In genomic region chr13:111808387-111808636, GRCm38 (mm10) we compare ENCODE assay signal across 8 mouse cellular contexts. TPM values are rescaled to one million over a fixed set of nuclear protein-coding genes. Genes with fewer than 3 reads are reported as not detected.
DNase-seq lines count a peak whose midpoint lies in the region; ATAC-seq and TF ChIP-seq lines count a peak whose summit lies in the region.

No protein-coding gene starts in this region.

- no peak for TF ChIP-seq CTCF in layer of hippocampus, adult 2 months (conservative IDR thresholded peaks at IDR 0.05)
- TF ChIP-seq CTCF in midbrain, postnatal 0 days (IDR thresholded peaks at IDR 0.05) = no peak

- no peaks in the 10 kb centered on the region for H3K36me3 ChIP-seq in embryonic facial prominence, embryonic 11.5 days (replicated peaks; ENCODE audit: control insufficient read depth, insufficient read depth, low read depth, low read length)
- H3K36me3 ChIP-seq in hindbrain, embryonic 16.5 days (ENCODE audit: control insufficient read depth, insufficient read depth, low read length) = no peaks in the 10 kb centered on the region
- no peaks in the 10 kb centered on the region for H3K36me3 ChIP-seq in midbrain, postnatal 0 days (ENCODE audit: insufficient read depth, low read length)

- H3K4me3 ChIP-seq in layer of hippocampus, adult 2 months = peak overlapping the region; percentile 77
- peak overlapping the region; percentile 93 for H3K4me3 ChIP-seq in embryonic facial prominence, embryonic 11.5 days (ENCODE audit: low read depth, low read length)
- peak overlapping the region; percentile 96 for H3K4me3 ChIP-seq in hindbrain, embryonic 16.5 days (ENCODE audit: low read length)
- H3K4me3 ChIP-seq in midbrain, postnatal 0 days (ENCODE audit: low read depth, low read length) = peak overlapping the region; percentile 96

- H3K4me1 ChIP-seq in embryonic facial prominence, embryonic 11.5 days (ENCODE audit: control insufficient read depth, insufficient read depth, low read length) = no peaks in the 10 kb centered on the region; the same call in 1 of the 2 replicates
- peaks cover 26% of the 10 kb centered on the region for H3K4me1 ChIP-seq in hindbrain, embryonic 16.5 days (ENCODE audit: control insufficient read depth, insufficient read depth, low read depth, low read length)
- peaks cover 3% of the 10 kb centered on the region; the same call in 1 of the 2 replicates for H3K4me1 ChIP-seq in midbrain, postnatal 0 days (ENCODE audit: insufficient read depth, low read length)

- peak overlapping the region; percentile 93 for H3K4me2 ChIP-seq in embryonic facial prominence, embryonic 11.5 days (ENCODE audit: low read depth, low read length)
- H3K4me2 ChIP-seq in hindbrain, embryonic 16.5 days (ENCODE audit: low read length) = peak overlapping the region; percentile 67
- peak overlapping the region; percentile 89 for H3K4me2 ChIP-seq in midbrain, postnatal 0 days (ENCODE audit: low read depth, low read length, poor library complexity, severe bottlenecking)

- no peaks in the 10 kb centered on the region for H3K27me3 ChIP-seq in embryonic facial prominence, embryonic 11.5 days (ENCODE audit: control insufficient read depth, insufficient read depth, low read length)
- H3K27me3 ChIP-seq in hindbrain, embryonic 16.5 days (replicated peaks; ENCODE audit: control insufficient read depth, insufficient read depth, low read length) = no peaks in the 10 kb centered on the region
- H3K27me3 ChIP-seq in midbrain, postnatal 0 days (ENCODE audit: insufficient read depth, low read length) = no peaks in the 10 kb centered on the region

- peak overlapping the region; percentile 94 for H3K9ac ChIP-seq in embryonic facial prominence, embryonic 11.5 days (replicated peaks; ENCODE audit: low read length)
- peak overlapping the region; percentile 94 for H3K9ac ChIP-seq in hindbrain, embryonic 16.5 days (ENCODE audit: low read depth, low read length)
- peak overlapping the region; percentile 87 for H3K9ac ChIP-seq in midbrain, postnatal 0 days (replicated peaks; ENCODE audit: low read length, poor library complexity, severe bottlenecking)

- no peak for DNase-seq in layer of hippocampus, adult 2 months (ENCODE audit: low spot score in 2 of 2)
- no peak for DNase-seq in layer of hippocampus, adult 11-12 months (ENCODE audit: low spot score)
- DNase-seq in embryonic facial prominence, embryonic 11.5 days (ENCODE audit: low spot score) = no peak
- DNase-seq in midbrain, postnatal 0 days (ENCODE audit: low spot score) = no peak
- no peak for DNase-seq in left cerebral cortex, adult 8-10 months (ENCODE audit: low spot score in 2 of 2)
- DNase-seq in urinary bladder, postnatal 36 days (ENCODE audit: low spot score in 2 of 2) = no peak
- DNase-seq in lung, adult 18-20 months = no peak

- 1% methylated on average over 16 of the region's 38 CpGs for WGBS in embryonic facial prominence, embryonic 11.5 days
- 0% methylated on average over 30 of the region's 38 CpGs for WGBS in hindbrain, embryonic 16.5 days
- WGBS in midbrain, postnatal 0 days = no CpG with 5 or more reads among the region's 38 CpGs

- ATAC-seq in embryonic facial prominence, embryonic 11.5 days (replicated peaks; ENCODE audit: insufficient number of reproducible peaks, low FRiP score, low TSS enrichment, low read depth) = peak; percentile 66
- ATAC-seq in hindbrain, embryonic 16.5 days = peak; percentile 63
- peak; percentile 59 for ATAC-seq in midbrain, postnatal 0 days (ENCODE audit: low FRiP score)

- H3K27ac ChIP-seq in layer of hippocampus, adult 2 months = peak overlapping the region; percentile 86
- H3K27ac ChIP-seq in embryonic facial prominence, embryonic 11.5 days (replicated peaks; ENCODE audit: low read depth, low read length) = peak overlapping the region; percentile 95
- H3K27ac ChIP-seq in hindbrain, embryonic 16.5 days (ENCODE audit: low read depth, low read length) = peak overlapping the region; percentile 98
- H3K27ac ChIP-seq in midbrain, postnatal 0 days (ENCODE audit: low read depth, low read length) = peak overlapping the region; percentile 96

- H3K9me3 ChIP-seq in embryonic facial prominence, embryonic 11.5 days (replicated peaks; ENCODE audit: control insufficient read depth, low read length) = no peaks in the 10 kb centered on the region
- H3K9me3 ChIP-seq in hindbrain, embryonic 16.5 days (ENCODE audit: control insufficient read depth, low read length) = no peaks in the 10 kb centered on the region
- H3K9me3 ChIP-seq in midbrain, postnatal 0 days (ENCODE audit: low read length) = no peaks in the 10 kb centered on the region

RNA-seq across cellular contexts. Expression of gene Map3k1, which starts 0.5 kb away (rescaled TPM):
- 10 to 100 TPM in 1 of 2 experiments, 1 to 10 TPM in 1; 9.4 to 11.2 TPM for total RNA-seq in layer of hippocampus, adult 2 months (2021)
- 16.8 and 17.9 TPM in 2 replicates for polyA plus RNA-seq in embryonic facial prominence, embryonic 11.5 days (2014; fragmentation: Nextera tagmentation; extraction: Ambion mirVana)
- polyA plus RNA-seq in hindbrain, embryonic 16.5 days (2015; fragmentation: Nextera tagmentation; extraction: Ambion mirVana) = 12.1 and 13.5 TPM in 2 replicates
- total RNA-seq in midbrain, postnatal 0 days (2014; rRNA removed) = 16.3 and 19.2 TPM in 2 replicates
- polyA plus RNA-seq in midbrain, postnatal 0 days (2015; fragmentation: Nextera tagmentation; extraction: Ambion mirVana) = 6.1 and 6.2 TPM in 2 replicates
- 10 to 100 TPM in 3 of 4 experiments, 1 to 10 TPM in 1; 8.5 to 13.2 (median 12.0) TPM for total RNA-seq in left cerebral cortex, adult 8-10 months (2022)
